Mouse (Mus musculus) forebrain, embryonic 13.5 days (tissue): ENCODE measurements around the gene Efnb3. TPM values are rescaled to one million over a fixed set of nuclear protein-coding genes. Genes with fewer than 3 reads are reported as not detected.
"Not testable (repeated sequence)": the region's sequence is repeated elsewhere in the genome, so short reads cannot be mapped to it uniquely, and the experiment has no call there.

Experiments
- ATAC-seq: fragments of 200-750 bp; cut with Nextera tagmentation; 2 replicates; pipeline ENCODE4 v1.8.0; 2017
- H3K27ac ChIP-seq: fragments of 300-500 bp; sonication (generic); 2 replicates; pipeline ENCODE4 v1.5.1; 2015; ENCODE audit warnings: inconsistent platforms, mild to moderate bottlenecking, moderate library complexity
- H3K27me3 ChIP-seq: fragments of 300-500 bp; sonication (generic); 2 replicates; pipeline ENCODE4 v1.6.1; 2015; ENCODE audit warnings: mild to moderate bottlenecking, inconsistent platforms
- H3K36me3 ChIP-seq: fragments of 300-500 bp; sonication (generic); 2 replicates; pipeline ENCODE4 v1.6.1; 2015; ENCODE audit warnings: mild to moderate bottlenecking, inconsistent platforms; ENCODE audit not compliant: poor library complexity, severe bottlenecking
- H3K4me1 ChIP-seq: fragments of 300-500 bp; sonication (generic); 2 replicates; pipeline ENCODE4 v1.6.1; 2015; ENCODE audit warnings: inconsistent platforms
- H3K4me2 ChIP-seq: fragments of 300-500 bp; sonication (generic); 2 replicates; pipeline ENCODE4 v1.6.1; 2015; ENCODE audit warnings: inconsistent platforms, mild to moderate bottlenecking, moderate library complexity
- H3K4me3 ChIP-seq: fragments of 300-500 bp; sonication (generic); 2 replicates; pipeline ENCODE4 v1.5.1; 2015; ENCODE audit warnings: mild to moderate bottlenecking, inconsistent platforms
- H3K9ac ChIP-seq: fragments of 300-500 bp; sonication (generic); 2 replicates; pipeline ENCODE4 v1.6.1; 2015; ENCODE audit warnings: mild to moderate bottlenecking, inconsistent platforms
- H3K9me3 ChIP-seq: fragments of 300-500 bp; sonication (generic); replicated peaks from 2 replicates; pipeline ENCODE4 v1.6.1; 2016; ENCODE audit warnings: inconsistent platforms
- WGBS: fragments of 180-500 bp; shearing (Covaris S2); methylation state at CpG from one replicate; pipeline ENCODE4 v1.1.7; 2015; 5-methylcytosine and 5-hydroxymethylcytosine counted together
- polyA plus RNA-seq: library from polyadenylated mRNA; unstranded; fragments of >200 nt; fragmentation: Nextera tagmentation; extraction: Ambion mirVana; gene quantifications from 2 replicates; pipeline ENCODE4 v1.2.1, GENCODE M21; 2015

Efnb3 gene
- polyA plus RNA-seq, 1 experiment from 2014 or later: 63.1 TPM

GRCm38 (mm10) chr11:69543598-69543997 is 16.4 kb downstream of the Efnb3 start:
- Histone ChIP-seq H3K9me3 (no peaks in the 10 kb centered on the region), H3K4me1 (peaks cover 56% of the 10 kb centered on the region), H3K4me3 (no peak overlapping the region), H3K27me3 (no peaks in the 10 kb centered on the region), H3K27ac (peak overlapping the region; percentile 83), H3K36me3 (no peaks in the 10 kb centered on the region), H3K9ac (no peak overlapping the region), H3K4me2 (peak overlapping the region; percentile 1; the same call in 1 of the 2 replicates)
- WGBS: 5% methylated on average over 3 of the region's 3 CpGs
- ATAC-seq: no peak

DNA sequence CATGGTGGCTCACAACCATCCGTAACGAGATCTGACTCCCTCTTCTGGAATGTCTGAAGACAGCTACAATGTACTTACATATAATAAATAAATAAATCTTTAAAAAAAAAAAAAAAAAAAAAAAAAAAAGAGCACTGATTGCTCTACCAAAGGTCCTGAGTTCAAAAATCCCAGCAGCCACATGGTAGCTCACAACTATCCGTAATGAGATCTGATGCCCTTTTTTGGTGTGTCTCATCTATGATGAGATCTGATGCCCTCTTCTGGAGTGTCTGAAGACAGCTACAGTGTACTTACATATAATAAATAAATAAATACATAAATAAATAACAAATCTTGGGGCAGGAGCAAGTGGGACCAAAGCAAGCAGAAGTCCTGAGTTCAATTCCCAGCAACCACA is 18.3 kb downstream of the Efnb3 start:
- H3K9me3 ChIP-seq, H3K4me3 ChIP-seq, H3K36me3 ChIP-seq, ATAC-seq, H3K4me2 ChIP-seq, H3K27ac ChIP-seq, H3K27me3 ChIP-seq, H3K9ac ChIP-seq: not testable (repeated sequence)
- H3K4me1 ChIP-seq: peaks cover 38% of the 10 kb centered on the region
- WGBS: 80% methylated on average over 3 of the region's 3 CpGs

DNA sequence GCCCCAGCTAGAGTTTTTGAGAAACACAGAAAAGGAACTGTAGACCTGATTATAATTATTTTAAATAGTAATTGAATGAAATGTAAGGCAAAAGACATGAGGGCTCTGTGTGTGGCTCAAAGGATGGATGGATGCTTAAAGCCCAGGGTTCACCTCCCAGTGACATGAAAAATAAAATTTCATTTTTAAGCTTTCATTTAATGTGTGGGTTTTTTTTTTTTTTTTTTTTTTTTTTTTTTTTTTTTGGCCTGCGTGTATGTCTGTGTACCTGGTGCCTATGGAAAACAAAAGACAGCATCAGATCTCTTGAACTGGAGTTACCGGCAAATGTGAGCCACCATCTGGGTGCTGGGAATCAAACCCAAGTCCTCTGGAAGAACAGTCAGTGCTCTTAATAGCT is 19.3 kb downstream of the Efnb3 start:
- WGBS: 96% methylated on average over 2 of the region's 2 CpGs
- Histone ChIP-seq H3K4me3 (no peak overlapping the region), H3K27me3 (no peaks in the 10 kb centered on the region), H3K4me2 (no peak overlapping the region), H3K9ac (no peak overlapping the region), H3K4me1 (peaks cover 27% of the 10 kb centered on the region), H3K9me3 (no peaks in the 10 kb centered on the region), H3K27ac (no peak overlapping the region), H3K36me3 (no peaks in the 10 kb centered on the region)
- ATAC-seq: no peak

DNA sequence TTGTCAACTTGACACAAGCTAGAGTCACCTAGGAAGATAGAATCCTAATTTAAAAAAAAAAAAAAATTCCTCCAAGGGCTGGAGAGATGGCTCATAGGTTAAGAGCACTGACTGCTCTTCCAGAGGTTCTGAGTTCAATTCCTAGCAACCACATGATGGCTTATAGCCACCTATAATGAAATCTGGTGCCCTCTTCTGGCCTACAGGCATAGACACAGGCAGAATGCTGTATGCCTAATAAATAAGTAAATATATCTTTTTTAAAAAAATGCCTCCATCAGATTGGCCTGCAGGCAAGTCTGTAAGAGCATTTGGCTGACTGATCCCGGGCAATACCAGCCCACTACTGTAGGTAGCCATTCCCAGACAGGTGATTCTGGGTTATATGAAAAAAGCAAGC is 25.0 kb downstream of the Efnb3 start:
- 80% methylated on average over 1 of the region's 1 CpGs for WGBS
- Histone ChIP-seq H3K4me1 (no peaks in the 10 kb centered on the region), H3K27me3 (no peaks in the 10 kb centered on the region), H3K4me2 (no peak overlapping the region), H3K9ac (no peak overlapping the region), H3K4me3 (no peak overlapping the region), H3K9me3 (no peaks in the 10 kb centered on the region), H3K27ac (no peak overlapping the region), H3K36me3 (no peaks in the 10 kb centered on the region)
- no peak for ATAC-seq

- Histone ChIP-seq H3K9me3 (no peaks in the 10 kb centered on the region), H3K27me3 (no peaks in the 10 kb centered on the region), H3K4me1 (peaks cover 6% of the 10 kb centered on the region), H3K9ac (no peak overlapping the region), H3K4me2 (no peak overlapping the region), H3K36me3 (no peaks in the 10 kb centered on the region), H3K27ac (no peak overlapping the region), H3K4me3 (no peak overlapping the region)
- 87% methylated on average over 7 of the region's 7 CpGs for WGBS
- no peak for ATAC-seq
Measured at GRCm38 (mm10) chr11:69532480-69533150, 27.4 kb downstream of the Efnb3 start.

- H3K27me3 ChIP-seq, H3K9me3 ChIP-seq, H3K36me3 ChIP-seq, H3K4me3 ChIP-seq, H3K27ac ChIP-seq, ATAC-seq, H3K4me2 ChIP-seq, H3K9ac ChIP-seq: not testable (repeated sequence)
- 87% methylated on average over 6 of the region's 6 CpGs for WGBS
- H3K4me1 ChIP-seq: peaks cover 22% of the 10 kb centered on the region
Measured at GRCm38 (mm10) chr11:69530755-69531154, 29.2 kb downstream of the Efnb3 start.

DNA sequence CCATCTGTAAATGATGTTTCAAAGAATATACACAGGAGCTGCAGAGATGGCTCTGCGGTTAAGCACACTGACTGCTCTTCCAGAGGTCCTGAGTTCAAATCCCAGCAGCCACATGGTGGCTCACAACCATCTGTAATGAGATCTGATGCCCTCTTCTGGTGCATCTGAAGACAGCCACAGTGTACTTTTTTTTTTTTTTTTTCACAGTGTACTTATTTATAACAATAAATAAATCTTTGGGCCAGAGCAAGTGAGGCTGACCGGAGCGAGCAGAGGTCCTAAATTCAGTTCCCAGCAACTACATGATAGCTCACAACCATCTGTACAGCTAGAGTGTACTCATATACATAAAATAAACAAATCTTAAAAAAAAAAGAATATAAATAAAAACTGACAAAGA is 29.7 kb downstream of the Efnb3 start:
- H3K27ac ChIP-seq, ATAC-seq, H3K9me3 ChIP-seq, H3K27me3 ChIP-seq, H3K9ac ChIP-seq, H3K36me3 ChIP-seq, H3K4me3 ChIP-seq, H3K4me2 ChIP-seq: not testable (repeated sequence)
- H3K4me1 ChIP-seq: peaks cover 26% of the 10 kb centered on the region
- 91% methylated on average over 3 of the region's 3 CpGs for WGBS

DNA sequence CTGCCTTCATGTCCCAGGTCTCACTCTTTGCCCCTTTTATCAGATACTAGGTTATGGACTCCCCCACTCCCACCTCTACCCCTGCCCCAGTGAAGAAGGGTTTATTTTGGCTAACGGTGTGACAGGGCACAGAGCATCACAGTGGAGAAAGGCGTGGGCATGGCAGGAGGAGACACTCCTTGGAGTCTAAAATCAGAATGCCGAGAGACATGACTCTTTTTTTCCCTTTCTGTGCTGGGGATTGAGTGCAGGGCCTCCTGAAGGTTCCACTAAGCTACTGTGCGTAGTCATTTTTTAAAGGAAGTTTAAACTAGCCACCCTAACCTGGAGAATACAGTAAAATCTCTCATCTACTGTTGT is 32.0 kb downstream of the Efnb3 start:
- Histone ChIP-seq H3K9me3 (no peaks in the 10 kb centered on the region), H3K9ac (peak overlapping the region; percentile 73), H3K36me3 (no peaks in the 10 kb centered on the region), H3K4me3 (no peak overlapping the region), H3K27ac (peak overlapping the region; percentile 97), H3K4me1 (peaks cover 26% of the 10 kb centered on the region), H3K27me3 (no peaks in the 10 kb centered on the region), H3K4me2 (peak overlapping the region; percentile 60)
- ATAC-seq: 0 out of 2 replicates have a peak, but pooled peaks have one; percentile 38
- 56% methylated on average over 4 of the region's 4 CpGs for WGBS

- Histone ChIP-seq H3K27me3 (no peaks in the 10 kb centered on the region), H3K27ac (peak overlapping the region; percentile 97), H3K4me2 (peak overlapping the region; percentile 60), H3K4me1 (peaks cover 26% of the 10 kb centered on the region), H3K9ac (peak overlapping the region; percentile 73), H3K36me3 (no peaks in the 10 kb centered on the region), H3K4me3 (peak overlapping the region; percentile 31), H3K9me3 (no peaks in the 10 kb centered on the region)
- WGBS: 1% methylated on average over 30 of the region's 30 CpGs
- peak; percentile 79 for ATAC-seq
Measured at GRCm38 (mm10) chr11:69527098-69528030, 32.6 kb downstream of the Efnb3 start.

DNA sequence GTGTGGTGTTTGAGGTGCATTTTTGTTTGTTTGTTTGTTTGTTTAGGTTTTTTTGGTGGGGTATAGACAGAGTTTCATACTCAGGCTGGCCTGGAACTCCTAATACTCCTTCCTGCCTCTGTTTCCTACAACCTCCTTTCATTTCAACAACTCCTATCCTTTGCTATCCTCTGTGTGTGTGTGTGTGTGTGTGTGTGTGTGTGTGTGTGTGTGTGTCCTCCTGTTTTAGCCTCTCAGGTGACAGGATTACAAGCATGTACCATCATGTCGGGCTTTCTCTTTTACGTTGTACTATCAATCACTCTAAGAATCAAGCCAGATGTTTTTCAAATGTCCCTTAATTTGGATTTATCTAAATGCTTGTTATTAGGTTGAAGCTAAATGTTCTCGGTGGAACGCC is 33.4 kb downstream of the Efnb3 start:
- peak; percentile 12; the same call in 1 of the 2 replicates for ATAC-seq
- peaks cover 26% of the 10 kb centered on the region for H3K4me1 ChIP-seq
- H3K36me3 ChIP-seq: no peaks in the 10 kb centered on the region
- H3K4me3 ChIP-seq: peak overlapping the region; percentile 31; the same call in 1 of the 2 replicates
- no peaks in the 10 kb centered on the region for H3K27me3 ChIP-seq
- no peaks in the 10 kb centered on the region for H3K9me3 ChIP-seq
- 10% methylated on average over 4 of the region's 4 CpGs for WGBS
- H3K9ac ChIP-seq: peak overlapping the region; percentile 73
- H3K4me2 ChIP-seq: peak overlapping the region; percentile 60
- H3K27ac ChIP-seq: peak overlapping the region; percentile 97

DNA sequence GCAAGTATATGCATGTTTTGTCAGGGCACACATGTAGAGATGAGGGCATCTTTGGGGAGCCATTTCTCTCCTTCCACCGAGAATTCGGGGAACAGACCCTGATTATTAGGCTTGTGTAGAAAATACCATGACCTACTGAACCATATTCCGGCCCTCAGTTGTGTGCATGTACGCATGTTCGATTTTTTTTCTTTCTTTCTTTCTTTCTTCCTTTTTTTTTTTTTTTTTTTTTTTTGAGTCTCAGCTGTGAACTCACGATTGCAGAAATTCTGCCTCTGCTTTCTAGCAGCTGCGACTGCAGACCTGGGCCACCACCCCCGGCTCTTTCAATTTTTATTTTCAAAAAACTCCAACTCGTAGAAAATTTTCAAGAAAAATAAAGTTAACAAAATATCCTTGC is 34.3 kb downstream of the Efnb3 start:
- Histone ChIP-seq H3K27ac (peak overlapping the region; percentile 97), H3K9me3 (no peaks in the 10 kb centered on the region), H3K4me2 (no peak overlapping the region), H3K36me3 (no peaks in the 10 kb centered on the region), H3K4me1 (peaks cover 26% of the 10 kb centered on the region), H3K27me3 (no peaks in the 10 kb centered on the region), H3K9ac (no peak overlapping the region), H3K4me3 (no peak overlapping the region)
- WGBS: 79% methylated on average over 9 of the region's 9 CpGs
- no peak for ATAC-seq

- no peaks in the 10 kb centered on the region for H3K27me3 ChIP-seq
- no peak overlapping the region for H3K4me3 ChIP-seq
- no peak for ATAC-seq
- peaks cover 26% of the 10 kb centered on the region for H3K4me1 ChIP-seq
- 94% methylated on average over 4 of the region's 4 CpGs for WGBS
- H3K9me3 ChIP-seq: no peaks in the 10 kb centered on the region
- H3K27ac ChIP-seq: no peak overlapping the region
- no peaks in the 10 kb centered on the region for H3K36me3 ChIP-seq
- H3K9ac ChIP-seq: no peak overlapping the region
- no peak overlapping the region for H3K4me2 ChIP-seq
Measured at GRCm38 (mm10) chr11:69523651-69524050, 36.4 kb downstream of the Efnb3 start.
